Mouse (Mus musculus) kidney, adult 10 weeks (tissue): ENCODE results near the gene 1700092M07Rik. TPM values are rescaled to one million over a fixed set of nuclear protein-coding genes. Genes with fewer than 3 reads are reported as not detected.

Experiments used
- polyA plus RNA-seq: library from polyadenylated mRNA; stranded (reverse); fragments of 350-450 nt; fragmentation: Illumina TruSeq; extraction: RNeasy Lipid Tissue Mini Kit (QIAGEN cat#74804); gene quantifications from one replicate; pipeline ENCODE4 v1.2.3, GENCODE M21; 2014; ENCODE audit warnings: low read depth, low replicate concordance

The 1700092M07Rik gene
- not detected for polyA plus RNA-seq

DNA sequence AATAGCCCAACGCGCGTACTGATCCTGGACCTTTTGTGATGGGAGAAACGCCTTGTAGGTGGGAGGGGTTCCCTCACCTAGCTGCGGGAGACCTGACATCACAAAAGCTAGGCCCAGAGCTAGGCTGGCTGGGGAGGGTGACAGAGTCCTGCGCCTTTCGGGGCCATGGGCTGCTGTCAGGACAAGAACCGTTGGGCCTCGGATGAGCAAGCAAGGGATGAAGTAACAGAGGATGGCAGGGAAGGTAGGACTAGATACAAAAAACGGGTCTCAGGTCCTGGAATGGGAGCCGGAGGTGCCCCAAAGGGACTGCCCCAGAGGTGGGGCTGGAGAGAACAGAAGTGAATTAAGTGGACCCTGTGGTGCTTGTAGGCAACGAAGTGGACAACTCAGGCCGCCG, at the start of gene 1700092M07Rik:
TSS of gene 1700092M07Rik (plus strand) at position 116 of the 400 bp plus-strand sequence.

DNA sequence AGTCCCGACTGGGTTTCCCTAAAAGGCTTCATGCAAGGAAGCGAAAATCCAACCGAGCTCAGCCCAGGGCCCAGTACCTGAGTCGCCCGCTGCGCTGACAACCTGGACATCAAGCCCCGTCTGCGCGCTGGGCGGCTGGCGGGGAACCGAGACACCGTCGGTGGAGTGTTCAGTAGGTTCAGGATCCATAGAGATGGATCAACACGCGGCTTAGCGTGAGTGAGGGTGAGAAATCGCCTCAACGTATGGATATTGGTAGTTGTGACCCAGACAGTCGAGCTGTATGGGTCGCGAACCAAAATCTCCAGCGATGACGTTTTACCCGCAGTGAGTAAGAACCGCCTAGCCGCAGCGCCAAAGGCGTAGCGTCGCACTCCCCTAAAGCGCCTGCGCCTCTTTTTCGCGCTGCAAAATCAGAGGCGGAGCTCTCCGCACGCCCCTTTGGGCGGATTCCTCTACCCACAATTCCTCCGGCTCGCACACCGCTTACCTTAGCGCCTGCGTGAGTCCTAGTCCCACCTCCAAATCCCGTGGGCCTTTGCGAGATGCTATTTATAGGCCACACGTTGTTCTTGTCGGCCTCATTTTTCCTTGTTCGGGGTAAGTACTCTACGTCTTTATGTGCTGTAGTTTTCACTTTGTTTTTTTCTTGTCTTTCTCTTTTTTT, 17.5 kb upstream of the 1700092M07Rik start, which contains the start of gene Slc3a2:
TSS of gene Slc3a2 (minus strand) at position 463 of the 667 bp plus-strand sequence.

DNA sequence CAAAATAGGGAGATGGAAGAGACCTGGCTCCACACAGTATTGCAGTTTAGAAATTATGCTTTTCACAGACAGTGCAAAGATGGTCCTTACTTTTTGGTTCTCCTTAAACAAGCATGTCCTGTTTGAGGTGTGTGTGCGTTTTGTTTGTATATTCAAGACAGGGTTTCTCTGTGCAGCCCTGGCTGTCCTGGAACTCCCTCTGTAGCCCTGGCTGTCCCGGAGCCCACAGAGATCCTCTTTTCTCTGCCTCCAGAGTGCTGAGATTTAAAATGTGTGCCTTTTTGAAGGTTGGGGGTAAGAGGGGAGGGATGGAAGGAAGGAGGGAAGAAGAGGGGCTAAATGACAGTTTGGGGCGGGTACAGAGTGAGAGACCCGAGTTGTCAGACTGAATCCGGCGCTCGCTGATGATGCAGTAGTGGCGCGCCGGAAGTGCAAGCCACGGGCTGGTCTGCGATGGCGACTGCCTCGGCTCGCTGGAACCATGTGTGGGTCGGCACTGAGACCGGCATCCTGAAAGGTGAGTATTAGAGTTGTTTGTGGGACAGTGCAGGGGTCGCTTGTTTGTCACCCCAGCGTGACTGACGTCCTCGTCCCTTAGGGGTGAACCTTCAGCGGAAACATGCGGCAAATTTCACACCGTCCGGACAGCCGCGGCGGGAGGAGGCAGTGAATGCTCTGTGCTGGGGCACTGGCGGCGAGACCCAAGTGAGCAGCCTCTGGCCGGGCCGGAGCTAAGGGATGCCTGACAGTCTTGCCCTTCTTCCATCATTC, 4.9 kb upstream of the 1700092M07Rik start, which contains the start of gene Wdr74:
TSS of gene Wdr74 (plus strand) at position 439 of the 771 bp plus-strand sequence.

DNA sequence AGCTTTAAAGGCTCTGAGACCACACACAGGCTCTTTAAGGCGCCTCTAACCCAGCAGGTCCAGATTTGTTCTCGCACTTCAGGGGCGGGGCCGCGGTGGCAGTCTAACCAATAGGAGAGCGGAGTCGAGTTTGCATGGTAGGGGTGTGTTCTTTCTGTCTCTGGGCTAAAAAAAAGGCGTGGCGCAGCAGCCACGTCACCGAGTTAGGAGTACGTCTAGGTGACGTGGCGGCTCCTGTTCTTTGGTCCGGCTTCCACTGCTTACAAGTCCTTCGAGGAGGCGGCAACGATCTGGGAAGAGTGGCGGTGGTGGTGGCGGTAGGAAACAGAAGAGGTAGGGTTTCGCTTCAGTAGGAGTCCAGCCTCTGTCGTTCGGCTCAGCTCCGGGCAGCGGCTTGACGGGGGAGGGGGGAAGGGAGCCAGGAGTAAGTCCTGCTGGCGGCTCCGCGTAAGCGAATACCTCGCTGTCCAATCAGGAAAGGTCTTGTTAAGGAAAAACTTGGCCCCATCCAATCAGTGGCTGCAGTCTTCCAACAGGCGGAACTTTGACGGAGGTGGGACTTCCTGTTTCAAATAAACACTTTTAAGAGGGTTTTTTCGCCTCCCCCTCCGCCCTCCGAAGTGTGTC, 838 bp downstream of the 1700092M07Rik start, which contains the start of gene Stx5a:
TSS of gene Stx5a (plus strand) at position 171 of the 627 bp plus-strand sequence.

DNA sequence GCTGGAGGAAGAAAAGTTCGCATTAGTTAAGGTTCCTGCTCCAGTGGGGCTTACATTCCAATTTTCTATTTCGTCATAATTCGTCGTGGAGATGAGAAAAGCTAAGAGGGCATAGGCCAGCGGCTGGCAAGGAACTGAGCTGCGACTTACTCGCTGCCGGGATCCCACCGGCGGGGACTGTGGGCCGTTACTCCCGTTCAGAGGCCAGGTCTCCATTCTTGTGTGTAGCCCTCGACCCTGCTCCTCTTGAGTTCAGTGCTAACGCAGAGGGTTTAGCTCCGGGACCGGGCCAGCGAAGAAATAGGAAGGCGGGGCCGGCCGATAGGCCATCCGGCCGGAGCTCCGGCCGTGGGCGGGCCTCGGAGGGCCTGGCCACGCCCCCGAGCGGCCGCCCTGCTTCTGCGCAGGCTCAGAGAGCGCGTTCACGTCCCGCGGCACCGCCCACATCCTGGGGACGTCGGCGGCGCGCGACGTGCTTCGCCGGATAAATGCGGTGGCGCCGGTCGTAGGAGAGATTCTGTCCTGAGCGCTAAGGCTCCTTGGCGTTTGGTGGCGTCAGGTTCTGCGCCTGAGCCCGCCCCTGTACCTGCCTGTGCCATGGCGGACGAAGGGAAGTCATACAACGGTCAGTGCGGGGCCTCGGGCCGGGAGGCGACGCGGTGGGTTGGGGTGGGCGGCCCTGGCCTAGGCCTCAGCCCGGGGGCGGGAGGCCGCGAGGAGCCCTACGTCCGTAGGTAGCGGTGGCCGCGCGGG, 16.3 kb downstream of the 1700092M07Rik start, which contains the start of gene Nxf1:
TSS of gene Nxf1 (plus strand) at position 439 of the 753 bp plus-strand sequence.

DNA sequence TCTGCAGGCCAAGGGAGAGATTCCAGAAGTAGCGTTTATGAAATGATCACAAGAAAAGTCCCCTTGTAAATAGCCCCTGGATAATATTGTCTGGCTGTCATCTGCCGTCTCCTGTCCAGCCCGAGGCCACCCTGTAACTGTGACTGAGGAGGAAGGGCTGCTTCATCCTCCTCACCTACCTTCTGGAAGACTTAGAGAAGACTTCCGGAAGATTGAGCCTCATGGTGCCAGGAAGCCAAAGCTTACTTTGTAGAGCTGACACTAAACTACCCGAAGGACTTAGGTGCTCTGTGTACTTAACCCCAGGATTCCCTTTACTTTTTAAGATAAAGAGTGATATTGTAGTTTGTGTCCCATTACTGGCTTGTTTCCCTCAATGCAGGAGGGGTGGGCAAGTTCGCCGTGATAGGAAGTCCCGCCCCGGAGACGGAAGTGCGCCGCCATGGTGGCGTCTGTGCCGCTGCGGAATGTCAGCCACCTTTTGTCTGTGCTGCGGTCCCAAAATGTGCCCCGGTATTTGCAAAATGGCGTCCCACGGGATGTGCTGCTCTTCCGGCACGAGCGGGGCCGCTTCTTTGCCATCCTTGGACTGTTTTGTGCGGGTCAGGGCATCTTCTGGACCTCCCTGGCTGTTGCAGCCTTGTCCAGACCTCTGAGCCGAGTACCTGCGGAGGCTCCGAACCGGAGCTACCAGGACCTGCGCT, 30.2 kb downstream of the 1700092M07Rik start, which contains the start of gene Tmem223:
TSS of gene Tmem223 (plus strand) at position 430 of the 704 bp plus-strand sequence.

DNA sequence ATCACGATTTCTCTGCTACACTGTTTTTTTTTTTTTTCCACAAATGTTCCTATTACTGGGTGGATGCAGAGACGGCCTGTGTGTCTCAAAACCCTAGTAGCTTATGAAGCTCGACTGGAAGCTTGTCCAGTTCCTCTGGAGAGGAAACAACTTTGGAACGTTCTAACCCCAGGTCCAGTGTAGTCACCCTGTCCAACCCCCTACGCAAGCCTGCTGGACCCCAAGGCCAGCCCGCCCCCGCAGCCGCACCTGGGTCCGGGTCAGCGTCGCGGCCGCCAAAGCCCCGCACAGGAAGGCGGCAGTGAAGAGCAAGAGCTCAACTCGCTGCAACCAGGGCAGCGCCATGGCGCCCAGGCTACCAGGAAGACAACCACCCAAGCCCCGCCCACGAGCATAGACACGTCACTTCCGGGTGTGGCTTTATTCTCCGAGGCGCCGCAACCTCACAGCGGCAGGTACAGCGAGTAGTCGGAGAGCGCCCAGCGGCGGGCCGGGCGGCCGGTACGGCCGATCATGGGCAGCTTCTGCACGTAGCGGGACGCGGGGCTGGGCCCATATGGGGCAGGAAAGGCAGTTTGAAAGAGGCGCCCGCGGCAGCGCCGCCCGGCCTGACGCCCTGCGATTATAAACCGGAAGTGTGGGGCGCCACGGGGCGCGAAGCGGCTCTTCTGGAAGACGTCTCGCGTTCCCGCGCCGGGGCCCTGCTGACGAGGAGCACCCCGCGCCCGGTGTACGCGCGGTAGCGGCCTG, 33.7 kb downstream of the 1700092M07Rik start, which contains the start of gene Tmem179b:
TSS of gene Tmem179b (minus strand) at position 382 of the 750 bp plus-strand sequence.

DNA sequence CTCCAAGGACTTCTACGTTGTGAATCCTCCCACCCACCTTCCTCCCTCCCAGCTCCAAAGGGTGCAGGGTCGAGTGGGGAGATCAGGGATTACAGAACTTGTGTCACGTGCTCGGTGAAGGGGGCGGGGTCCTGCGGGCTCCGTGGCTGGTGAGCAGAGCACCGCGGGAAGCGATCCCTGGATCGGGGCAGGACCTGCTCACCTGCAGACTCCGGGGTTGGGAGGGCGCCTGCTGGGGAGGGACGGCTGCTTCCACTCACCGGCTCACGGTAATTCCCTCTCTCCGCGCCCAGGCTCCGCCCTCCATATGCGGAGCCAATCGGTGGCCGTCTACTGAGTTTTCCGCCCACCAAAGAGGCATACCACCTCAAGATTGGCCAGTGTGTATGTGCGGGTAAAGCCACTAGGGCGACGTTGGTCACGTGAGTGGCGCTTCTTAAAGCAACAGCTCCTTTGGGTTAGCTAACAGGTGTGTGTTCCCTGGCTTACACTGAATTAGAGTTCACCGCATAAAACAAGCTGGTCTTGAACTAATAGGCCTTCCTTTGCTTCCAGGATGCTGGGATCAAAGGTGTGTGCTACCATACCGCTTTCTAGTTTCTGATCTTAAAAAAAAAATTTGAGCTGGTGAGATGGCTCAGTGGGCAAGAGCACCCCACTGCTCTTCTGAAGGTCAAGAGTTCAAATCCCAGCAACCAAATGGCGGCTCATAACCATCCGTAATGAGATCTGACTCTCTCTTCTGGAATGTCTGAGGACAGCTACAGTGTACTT, 45.7 kb downstream of the 1700092M07Rik start, which contains the start of gene Taf6l:
TSS of gene Taf6l (minus strand) at position 410 of the 774 bp plus-strand sequence.

Other genes starting within 250 kb of the 1700092M07Rik start
- gene Slc22a8, start 149.5 kb upstream of the 1700092M07Rik start, polyA plus RNA-seq = 94.7 TPM
- 75.4 TPM for gene Slc22a6, start 122.7 kb upstream of the 1700092M07Rik start, polyA plus RNA-seq
- gene Chrm1, start 76.9 kb upstream of the 1700092M07Rik start, polyA plus RNA-seq = not detected
- gene Slc3a2, start 17.3 kb upstream of the 1700092M07Rik start, polyA plus RNA-seq = 283 TPM
- 6.9 TPM for gene Wdr74, start 4.9 kb upstream of the 1700092M07Rik start, polyA plus RNA-seq
- 39.9 TPM for gene Stx5a, start 695 bp downstream of the 1700092M07Rik start, polyA plus RNA-seq
- gene Nxf1, start 16.4 kb downstream of the 1700092M07Rik start, polyA plus RNA-seq = 50.7 TPM
- 44.7 TPM for gene Tmem223, start 30.3 kb downstream of the 1700092M07Rik start, polyA plus RNA-seq
- gene Tmem179b, start 33.7 kb downstream of the 1700092M07Rik start, polyA plus RNA-seq = 44.0 TPM
- 0.77 TPM for gene Taf6l, start 45.7 kb downstream of the 1700092M07Rik start, polyA plus RNA-seq
- gene Polr2g, start 57.9 kb downstream of the 1700092M07Rik start, polyA plus RNA-seq = 71.4 TPM
- 0.28 TPM for gene Zbtb3, start 61.8 kb downstream of the 1700092M07Rik start, polyA plus RNA-seq
- 58.2 TPM for gene Ttc9c, start 78.6 kb downstream of the 1700092M07Rik start, polyA plus RNA-seq
- gene Hnrnpul2, start 79.3 kb downstream of the 1700092M07Rik start, polyA plus RNA-seq = 109 TPM
- not detected for gene AC129217.1, start 89.1 kb downstream of the 1700092M07Rik start, polyA plus RNA-seq
- gene Bscl2, start 96.7 kb downstream of the 1700092M07Rik start, polyA plus RNA-seq = 21.8 TPM
- not detected for gene Gng3, start 98.5 kb downstream of the 1700092M07Rik start, polyA plus RNA-seq
- gene Lrrn4cl, start 110.0 kb downstream of the 1700092M07Rik start, polyA plus RNA-seq = 0.69 TPM
- 17.7 TPM for gene Ubxn1, start 130.8 kb downstream of the 1700092M07Rik start, polyA plus RNA-seq
- gene Uqcc3, start 140.2 kb downstream of the 1700092M07Rik start, polyA plus RNA-seq = 6.6 TPM
- 56.4 TPM for gene Lbhd1, start 143.0 kb downstream of the 1700092M07Rik start, polyA plus RNA-seq
- not detected for gene Gm49403, start 143.2 kb downstream of the 1700092M07Rik start, polyA plus RNA-seq
- gene 1810009A15Rik, start 148.1 kb downstream of the 1700092M07Rik start, polyA plus RNA-seq = 17.3 TPM
- gene Gm49416, start 148.2 kb downstream of the 1700092M07Rik start, polyA plus RNA-seq = not detected
- gene Ints5, start 152.3 kb downstream of the 1700092M07Rik start, polyA plus RNA-seq = 0.32 TPM
- gene Ganab, start 157.4 kb downstream of the 1700092M07Rik start, polyA plus RNA-seq = 80.0 TPM
- gene B3gat3, start 179.7 kb downstream of the 1700092M07Rik start, polyA plus RNA-seq = 5.2 TPM
- 0.40 TPM for gene Rom1, start 188.6 kb downstream of the 1700092M07Rik start, polyA plus RNA-seq
- 2.1 TPM for gene Eml3, start 188.8 kb downstream of the 1700092M07Rik start, polyA plus RNA-seq
- 47.2 TPM for gene Mta2, start 201.2 kb downstream of the 1700092M07Rik start, polyA plus RNA-seq
- gene Tut1, start 213.1 kb downstream of the 1700092M07Rik start, polyA plus RNA-seq = 2.3 TPM
- gene Eef1g, start 226.3 kb downstream of the 1700092M07Rik start, polyA plus RNA-seq = 56.6 TPM
- gene Ahnak, start 248.6 kb downstream of the 1700092M07Rik start, polyA plus RNA-seq = 25.5 TPM